Mouse (Mus musculus) cerebellum, postnatal 10 days (tissue): ENCODE results near the gene Sly.
"Not testable (repeated sequence)": the region's sequence is repeated elsewhere in the genome, so short reads cannot be mapped to it uniquely, and the experiment has no call there.

Experiments
- DNase-seq, 2 experiments: peaks; one replicate each; pipeline ENCODE4 v3.0.0; 2021; ENCODE audit warnings: mixed read lengths in 2 of 2

Gene Sly

DNA sequence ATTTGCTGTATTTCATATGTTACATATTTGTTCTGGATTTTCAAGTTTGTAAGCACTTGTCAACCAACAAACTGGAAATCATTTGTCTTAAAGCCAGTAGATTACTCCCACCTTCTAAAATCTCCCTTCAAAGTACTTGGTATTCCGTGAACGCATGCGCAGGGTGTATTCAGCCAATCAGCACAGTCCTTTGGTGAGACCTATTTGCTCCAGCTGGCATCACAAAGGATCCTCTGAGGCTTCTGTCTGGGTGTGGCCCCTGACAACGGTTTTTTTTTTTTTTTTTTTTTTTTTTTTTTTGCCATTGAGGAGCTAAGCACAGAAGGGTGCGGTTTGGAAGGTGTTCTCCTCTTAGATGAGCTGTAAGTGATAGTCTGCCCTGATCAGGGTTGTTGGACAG lies at the start of gene Sly:
Sly (plus strand) TSS at position 301 of the 400 bp plus-strand sequence.
- DNase-seq, result not testable (repeated sequence)
